Mouse (Mus musculus): ENCODE results near the gene Pid1.

Gene Pid1

GRCm38 (mm10) chr1:84186756-84187437, 177.1 kb downstream of the Pid1 start:
- in situ Hi-C loops (cut with MboI, MseI): no loop called here

GRCm38 (mm10) chr1:84177696-84178095, 186.3 kb downstream of the Pid1 start:
- in situ Hi-C loops (cut with MboI, MseI): no loop called here

GRCm38 (mm10) chr1:84177033-84177432, 186.9 kb downstream of the Pid1 start:
- in situ Hi-C loops (cut with MboI, MseI): no loop called here

- in situ Hi-C loops (cut with MboI, MseI): no loop called here
Observed at GRCm38 (mm10) chr1:84172941-84173340, 191.0 kb downstream of the Pid1 start.

- in situ Hi-C loops (cut with MboI, MseI): no loop called here
Observed at GRCm38 (mm10) chr1:84157790-84158189, 206.2 kb downstream of the Pid1 start.

GRCm38 (mm10) chr1:84155585-84155930, 208.4 kb downstream of the Pid1 start:
- in situ Hi-C loops (cut with MboI, MseI): no loop called here

GRCm38 (mm10) chr1:84154725-84155584, 209.0 kb downstream of the Pid1 start:
- in situ Hi-C loops (cut with MboI, MseI): no loop called here

- in situ Hi-C loops (cut with MboI, MseI): no loop called here
Observed at GRCm38 (mm10) chr1:84153943-84154342, 210.0 kb downstream of the Pid1 start.

GRCm38 (mm10) chr1:84141561-84141960, 222.4 kb downstream of the Pid1 start:
- in situ Hi-C loops (cut with MboI, MseI): no loop called here

GRCm38 (mm10) chr1:84132451-84132850, 231.5 kb downstream of the Pid1 start:
- in situ Hi-C loops (cut with MboI, MseI): no loop called here

GRCm38 (mm10) chr1:84131799-84132198, 232.2 kb downstream of the Pid1 start:
- in situ Hi-C loops (cut with MboI, MseI): no loop called here

- in situ Hi-C loops (cut with MboI, MseI): no loop called here
Observed at GRCm38 (mm10) chr1:84128510-84128909, 235.5 kb downstream of the Pid1 start.

GRCm38 (mm10) chr1:84119306-84119705, 244.7 kb downstream of the Pid1 start:
- in situ Hi-C loops (cut with MboI, MseI): no loop called here

GRCm38 (mm10) chr1:84106756-84107155, 257.2 kb downstream of the Pid1 start:
- in situ Hi-C loops (cut with MboI, MseI): no loop called here

GRCm38 (mm10) chr1:84102052-84102451, 261.9 kb downstream of the Pid1 start:
- in situ Hi-C loops (cut with MboI, MseI): no loop called here

GRCm38 (mm10) chr1:84097398-84097797, 266.6 kb downstream of the Pid1 start:
- in situ Hi-C loops (cut with MboI, MseI): no loop called here

GRCm38 (mm10) chr1:84093291-84093690, 270.7 kb downstream of the Pid1 start:
- in situ Hi-C loops (cut with MboI, MseI): no loop called here

GRCm38 (mm10) chr1:84089664-84090063, 274.3 kb downstream of the Pid1 start:
- in situ Hi-C loops (cut with MboI, MseI): no loop called here

- in situ Hi-C loops (cut with MboI, MseI): no loop called here
Observed at GRCm38 (mm10) chr1:84087957-84088356, 276.0 kb downstream of the Pid1 start.

GRCm38 (mm10) chr1:84087325-84087724, 276.7 kb downstream of the Pid1 start:
- in situ Hi-C loops (cut with MboI, MseI): no loop called here

- in situ Hi-C loops (cut with MboI, MseI): no loop called here
Observed at GRCm38 (mm10) chr1:84086486-84086885, 277.5 kb downstream of the Pid1 start.

- in situ Hi-C loops (cut with MboI, MseI): no loop called here
Observed at GRCm38 (mm10) chr1:84085361-84085760, 278.6 kb downstream of the Pid1 start.

- in situ Hi-C loops (cut with MboI, MseI): no loop called here
Observed at GRCm38 (mm10) chr1:84079566-84079965, 284.4 kb downstream of the Pid1 start.

Measured in T-helper 2 cell (primary cell).